In genomic region chr2:174802453-174802852, GRCm38 (mm10) we compare ENCODE assay signal across 27 mouse cellular contexts. TPM values are rescaled to one million over a fixed set of nuclear protein-coding genes. Genes with fewer than 3 reads are reported as not detected.
DNase-seq lines count a peak whose midpoint lies in the region; ATAC-seq lines count a peak whose summit lies in the region.
"Had no signal": no experiment of that assay in that cellular context is flagged by ENCODE, and none has a peak within 500 bp of the region (broad histone marks: within the 10 kb centered on the region; RNA-seq: fewer than 3 reads in every experiment).

No protein-coding gene starts in this region.

- H3K36me3 ChIP-seq in midbrain, embryonic 16.5 days (ENCODE audit: control insufficient read depth, insufficient read depth, low read length), result no peaks in the 10 kb centered on the region
- H3K36me3 ChIP-seq: embryonic facial prominence, embryonic 13.5 days; embryonic facial prominence, embryonic 15.5 days; forebrain, embryonic 10.5 days; forebrain, embryonic 15.5 days had no signal

- H3K27ac ChIP-seq in midbrain, embryonic 16.5 days (ENCODE audit: low read length), result no peak overlapping the region
- H3K27ac ChIP-seq: embryonic facial prominence, embryonic 13.5 days; embryonic facial prominence, embryonic 15.5 days; forebrain, embryonic 10.5 days; forebrain, embryonic 13.5 days; forebrain, embryonic 15.5 days had no signal

- H3K9ac ChIP-seq in midbrain, embryonic 16.5 days (ENCODE audit: low read depth, low read length), result no peak overlapping the region
- H3K9ac ChIP-seq: embryonic facial prominence, embryonic 13.5 days; embryonic facial prominence, embryonic 15.5 days; forebrain, embryonic 13.5 days; forebrain, embryonic 15.5 days; forebrain, postnatal 0 days had no signal

- H3K4me1 ChIP-seq in midbrain, embryonic 16.5 days (ENCODE audit: control insufficient read depth, insufficient read depth, low read length), result no peaks in the 10 kb centered on the region
- H3K4me1 ChIP-seq: embryonic facial prominence, embryonic 15.5 days; forebrain, embryonic 10.5 days; forebrain, embryonic 13.5 days; forebrain, embryonic 15.5 days had no signal

- peak; percentile 5 for DNase-seq in ES-CJ7 (ENCODE audit: low read depth, low spot score)
- peak; percentile 17 for DNase-seq in ZHBTc4 (ENCODE audit: low read depth, low spot score)
- no peak for DNase-seq in heart, adult 18-20 months
- no peak for DNase-seq in kidney, postnatal 10 days
- DNase-seq: adrenal gland, adult 2 months; adrenal gland, postnatal 10 days; adrenal gland, postnatal 25 days; B cell, adult 2 months; cerebellum, adult 11 months; cerebellum, adult 18-20 months; cerebellum, adult 9-10 months; cerebellum, postnatal 10 days; cerebellum, postnatal 25 days; embryo, embryonic 11 days; forebrain, postnatal 0 days had no signal

- H3K9me3 ChIP-seq in midbrain, embryonic 16.5 days (replicated peaks; ENCODE audit: control insufficient read depth, low read length, poor library complexity, severe bottlenecking), result peaks cover 10% of the 10 kb centered on the region; the same call in 1 of the 2 replicates
- H3K9me3 ChIP-seq: embryonic facial prominence, embryonic 13.5 days; embryonic facial prominence, embryonic 15.5 days; forebrain, embryonic 13.5 days; forebrain, embryonic 15.5 days had no signal

- WGBS in midbrain, embryonic 16.5 days, result 93% methylated on average over 6 of the region's 6 CpGs

- H3K27me3 ChIP-seq in midbrain, embryonic 16.5 days (ENCODE audit: control insufficient read depth, insufficient read depth, low read depth, low read length), result no peaks in the 10 kb centered on the region
- H3K27me3 ChIP-seq: CH12.LX; embryonic facial prominence, embryonic 13.5 days; embryonic facial prominence, embryonic 15.5 days; forebrain, embryonic 13.5 days; forebrain, embryonic 15.5 days had no signal

- peak; percentile 64 for ATAC-seq in granulocyte monocyte progenitor cell, adult 5-6 weeks (replicated peaks; ENCODE audit: poor library complexity, severe bottlenecking)
- peak; percentile 70 for ATAC-seq in megakaryocyte progenitor cell, adult 5-6 weeks (replicated peaks; ENCODE audit: poor library complexity)
- no peak for ATAC-seq in midbrain, embryonic 16.5 days
- ATAC-seq: CD4-positive, CD25-positive, alpha-beta regulatory T cell, adult 4 months; forebrain, embryonic 13.5 days; forebrain, embryonic 15.5 days; forebrain, postnatal 0 days had no signal

- no peak overlapping the region for H3K4me3 ChIP-seq in midbrain, embryonic 16.5 days (ENCODE audit: low read depth, low read length)
- H3K4me3 ChIP-seq: embryonic facial prominence, embryonic 13.5 days; embryonic facial prominence, embryonic 15.5 days; erythroblast, embryonic 14.5 days; forebrain, embryonic 10.5 days; forebrain, embryonic 13.5 days; forebrain, embryonic 15.5 days had no signal

- no peak overlapping the region for H3K4me2 ChIP-seq in midbrain, embryonic 16.5 days (ENCODE audit: low read length)
- H3K4me2 ChIP-seq: embryonic facial prominence, embryonic 13.5 days; embryonic facial prominence, embryonic 15.5 days; forebrain, embryonic 13.5 days; forebrain, embryonic 15.5 days had no signal

RNA-seq across cellular contexts. Expression of gene Edn3, which starts 42.0 kb away (rescaled TPM):
- not detected in 2 replicates for total RNA-seq in granulocyte monocyte progenitor cell, adult 5-6 weeks (2014; fragmentation: Nextera tagmentation)
- total RNA-seq in granulocyte monocyte progenitor cell, adult 5-6 weeks (2017), result not detected in 2 replicates
- total RNA-seq in megakaryocyte progenitor cell, adult 5-6 weeks (2015), result 0.12 TPM in 1 of 2 replicates, not detected in the other
- not detected in 2 replicates for total RNA-seq in megakaryocyte progenitor cell, adult 5-6 weeks (2017)
- 5.5 and 5.6 TPM in 2 replicates for polyA plus RNA-seq in midbrain, embryonic 16.5 days (2015; fragmentation: Nextera tagmentation; extraction: Ambion mirVana)
- 1 to 10 TPM; 2.2 to 2.3 TPM for total RNA-seq in heart, adult 18-20 months (2021)
- total RNA-seq: CH12.LX, MEL had no signal
- polyA plus RNA-seq: CD4-positive, CD25-positive, alpha-beta regulatory T cell, adult 4 months; erythroblast, embryonic 14.5 days had no signal

Comparison
In these comparisons a context has a peak if more than half of its experiments do, and no peak if none do; other contexts are left out.
1. DNase-seq: peak in ES-CJ7 (single experiment) and ZHBTc4 (single experiment); none in heart, adult 18-20 months (0 of 2) and kidney, postnatal 10 days (single experiment).